Mouse (Mus musculus) limb, embryonic 14.5 days (tissue): ENCODE results near the gene Prickle1. TPM values are rescaled to one million over a fixed set of nuclear protein-coding genes. Genes with fewer than 3 reads are reported as not detected.

Experiments used
- ATAC-seq: fragments of 200-750 bp; cut with Nextera tagmentation; 2 replicates; pipeline ENCODE4 v1.8.0; 2017; ENCODE audit warnings: low read depth, moderate number of reproducible peaks, moderate TSS enrichment; ENCODE audit not compliant: low FRiP score
- DNase-seq: peaks from one replicate; pipeline ENCODE4 v3.0.0-alpha.2; 2015; ENCODE audit warnings: low spot score
- H3K27ac ChIP-seq: fragments of 300-500 bp; sonication (generic); replicated peaks from 2 replicates; pipeline ENCODE4 v1.5.1; 2014; ENCODE audit warnings: low read depth, mild to moderate bottlenecking, low read length, moderate library complexity, mixed read lengths
- H3K27me3 ChIP-seq: fragments of 300-500 bp; sonication (generic); 2 replicates; pipeline ENCODE4 v1.6.1; 2014; ENCODE audit warnings: low read length, mixed read lengths; ENCODE audit not compliant: control insufficient read depth, insufficient read depth
- H3K36me3 ChIP-seq: fragments of 300-500 bp; sonication (generic); 2 replicates; pipeline ENCODE4 v1.6.1; 2014; ENCODE audit warnings: mild to moderate bottlenecking, low read length, moderate library complexity, mixed read lengths; ENCODE audit not compliant: control insufficient read depth, insufficient read depth
- H3K4me1 ChIP-seq: fragments of 300-500 bp; sonication (generic); 2 replicates; pipeline ENCODE4 v1.6.1; 2014; ENCODE audit warnings: antibody characterized with exemption, low read length, mixed read lengths; ENCODE audit not compliant: control insufficient read depth, insufficient read depth
- H3K4me2 ChIP-seq: fragments of 300-500 bp; sonication (generic); replicated peaks from 2 replicates; pipeline ENCODE4 v1.6.1; 2014; ENCODE audit warnings: low read depth, mild to moderate bottlenecking, low read length, moderate library complexity; ENCODE audit not compliant: severe bottlenecking
- H3K4me3 ChIP-seq: fragments of 300-500 bp; sonication (generic); replicated peaks from 2 replicates; pipeline ENCODE4 v1.5.1; 2014; ENCODE audit warnings: low read length
- H3K9ac ChIP-seq: fragments of 300-500 bp; sonication (generic); 2 replicates; pipeline ENCODE4 v1.6.1; 2014; ENCODE audit warnings: mild to moderate bottlenecking, low read depth, low read length, moderate library complexity; ENCODE audit not compliant: severe bottlenecking
- H3K9me3 ChIP-seq: fragments of 300-500 bp; sonication (generic); 2 replicates; pipeline ENCODE4 v1.6.1; 2016; ENCODE audit warnings: low read length; ENCODE audit not compliant: control insufficient read depth
- POLR2A ChIP-seq: fragments of 200-500 bp; IDR thresholded peaks from 2 replicates; pipeline ENCODE4 v1.8.0; 2012; ENCODE audit warnings: inconsistent platforms, mild to moderate bottlenecking, moderate library complexity, borderline replicate concordance; ENCODE audit not compliant: insufficient read depth, insufficient read length; ENCODE audit errors: extremely low read depth
- WGBS: fragments of 180-500 bp; shearing (Covaris S2); extraction: QIAGEN DNeasy Blood & Tissue Kit; methylation state at CpG from one replicate; pipeline ENCODE4 v1.1.7; 2014; 5-methylcytosine and 5-hydroxymethylcytosine counted together
- polyA plus RNA-seq, 2 experiments: library from polyadenylated mRNA; depleted of rRNA in 1 of 2; stranded (reverse) in 1 of 2; unstranded in 1 of 2; fragments of >200 nt; fragmentation: Nextera tagmentation in 1 of 2; extraction: Ambion mirVana in 1 of 2; gene quantifications; 2 replicates each; pipeline versions ENCODE4 v1.2.1 to v1.2.3; 2012 to 2014

Prickle1 gene
- polyA plus RNA-seq, 2 experiments, result 31.4 to 54.0 TPM

DNA sequence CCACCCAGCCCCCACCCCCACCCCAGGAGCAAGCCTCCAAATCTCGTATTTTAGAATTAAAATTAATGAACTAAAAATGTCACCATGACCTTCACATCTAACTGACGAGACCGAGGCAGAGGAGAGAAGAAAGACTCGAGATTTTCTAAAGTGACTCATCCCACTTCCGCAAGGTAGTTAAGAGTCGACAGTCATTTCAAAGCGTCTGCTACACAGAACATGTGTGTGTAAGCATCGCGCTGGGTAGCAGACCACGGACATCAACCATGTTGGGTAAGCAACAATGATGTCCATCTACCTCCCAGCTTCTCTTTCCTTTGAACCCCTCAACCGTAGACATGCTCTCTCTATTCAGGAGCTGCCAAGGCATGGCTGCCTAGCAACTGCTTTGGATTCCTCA, 12.6 kb downstream of the Prickle1 start:
- Histone ChIP-seq H3K4me3 (no peak overlapping the region), H3K9me3 (0 out of 2 replicates have a peak, but pooled peaks cover 4% of the 10 kb centered on the region), H3K27me3 (no peaks in the 10 kb centered on the region), H3K4me2 (no peak overlapping the region), H3K27ac (no peak overlapping the region), H3K36me3 (peaks cover 23% of the 10 kb centered on the region), H3K4me1 (peaks cover 15% of the 10 kb centered on the region), H3K9ac (no peak overlapping the region)
- DNase-seq (no peak), ATAC-seq (no peak)
- WGBS, result 90% methylated on average over 11 of the region's 11 CpGs
- TF ChIP-seq POLR2A, result no peak

DNA sequence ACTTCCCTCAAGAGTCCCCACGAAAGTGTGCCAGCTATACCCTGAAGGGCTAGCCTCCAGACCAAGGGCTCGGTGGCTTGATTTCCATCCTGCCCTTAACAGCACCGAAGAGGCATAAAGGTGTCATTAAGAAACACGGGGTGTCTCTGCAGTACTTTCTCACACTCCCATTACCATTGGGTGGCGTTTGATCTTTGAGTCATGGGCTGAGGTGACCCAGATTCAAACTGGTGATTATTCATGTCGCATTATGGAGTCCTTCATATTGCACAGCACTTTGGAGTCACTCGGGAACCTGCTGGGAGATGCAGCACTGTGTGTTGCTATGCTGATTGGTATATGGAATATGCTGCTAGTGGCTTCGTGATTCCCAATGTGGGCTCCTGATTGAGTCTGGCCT, 14.0 kb downstream of the Prickle1 start:
- Histone ChIP-seq H3K4me3 (no peak overlapping the region), H3K27me3 (no peaks in the 10 kb centered on the region), H3K36me3 (peaks cover 23% of the 10 kb centered on the region), H3K27ac (no peak overlapping the region), H3K9me3 (peaks cover 13% of the 10 kb centered on the region; the same call in 1 of the 2 replicates), H3K9ac (no peak overlapping the region), H3K4me1 (peaks cover 7% of the 10 kb centered on the region), H3K4me2 (no peak overlapping the region)
- TF ChIP-seq POLR2A, result no peak
- DNase-seq, result no peak
- ATAC-seq, result no peak
- 86% methylated on average over 8 of the region's 8 CpGs for WGBS

DNA sequence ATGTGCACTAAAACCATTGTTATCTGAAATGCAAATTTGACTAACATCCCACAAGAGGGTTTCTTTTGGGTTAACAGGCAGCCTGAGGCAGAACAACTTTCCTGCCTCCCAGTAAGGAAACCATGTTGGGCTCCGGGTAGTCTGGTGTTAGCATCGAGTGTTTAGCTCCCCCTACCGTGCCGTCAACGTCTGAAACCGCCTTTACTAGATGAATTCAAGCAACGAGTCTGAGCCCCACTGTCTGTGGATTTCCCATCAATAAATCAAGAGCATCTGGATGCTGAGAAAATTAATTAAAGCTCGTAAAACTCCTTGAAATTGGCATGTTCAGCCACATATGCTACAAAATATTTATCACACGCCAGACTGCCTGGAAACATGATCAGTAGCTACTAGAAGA, 15.8 kb downstream of the Prickle1 start:
- Histone ChIP-seq H3K4me2 (no peak overlapping the region), H3K27ac (no peak overlapping the region), H3K4me1 (peaks cover 7% of the 10 kb centered on the region; the same call in 1 of the 2 replicates), H3K36me3 (peaks cover 22% of the 10 kb centered on the region), H3K9me3 (peaks cover 13% of the 10 kb centered on the region; the same call in 1 of the 2 replicates), H3K9ac (no peak overlapping the region), H3K4me3 (no peak overlapping the region), H3K27me3 (no peaks in the 10 kb centered on the region)
- 21% methylated on average over 9 of the region's 9 CpGs for WGBS
- ATAC-seq (no peak), DNase-seq (no peak)
- no peak for TF ChIP-seq POLR2A

DNA sequence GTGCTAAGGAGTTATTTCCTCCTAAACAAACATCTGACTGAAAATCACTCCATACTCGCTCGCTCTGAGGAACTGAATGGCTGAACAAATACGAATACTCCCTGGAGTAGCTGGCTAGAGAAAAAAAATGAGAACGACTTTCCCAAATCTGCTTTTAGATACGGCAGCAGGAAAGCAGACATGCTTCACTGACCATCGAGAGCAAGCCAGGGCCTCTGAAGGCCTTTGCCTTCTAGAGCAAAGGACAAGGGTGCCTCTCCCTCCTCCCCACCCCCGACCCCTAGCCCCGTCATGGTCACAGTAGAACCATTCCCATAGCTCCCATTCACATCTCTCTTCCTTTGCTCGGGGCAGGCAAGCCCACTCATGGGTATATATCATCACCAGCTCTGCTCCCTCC, 16.6 kb downstream of the Prickle1 start:
- Histone ChIP-seq H3K9ac (no peak overlapping the region), H3K9me3 (peaks cover 13% of the 10 kb centered on the region; the same call in 1 of the 2 replicates), H3K4me2 (no peak overlapping the region), H3K27ac (no peak overlapping the region), H3K27me3 (no peaks in the 10 kb centered on the region), H3K4me1 (peaks cover 7% of the 10 kb centered on the region; the same call in 1 of the 2 replicates), H3K4me3 (no peak overlapping the region), H3K36me3 (peaks cover 21% of the 10 kb centered on the region)
- 89% methylated on average over 9 of the region's 9 CpGs for WGBS
- DNase-seq (no peak), ATAC-seq (no peak)
- no peak for TF ChIP-seq POLR2A

DNA sequence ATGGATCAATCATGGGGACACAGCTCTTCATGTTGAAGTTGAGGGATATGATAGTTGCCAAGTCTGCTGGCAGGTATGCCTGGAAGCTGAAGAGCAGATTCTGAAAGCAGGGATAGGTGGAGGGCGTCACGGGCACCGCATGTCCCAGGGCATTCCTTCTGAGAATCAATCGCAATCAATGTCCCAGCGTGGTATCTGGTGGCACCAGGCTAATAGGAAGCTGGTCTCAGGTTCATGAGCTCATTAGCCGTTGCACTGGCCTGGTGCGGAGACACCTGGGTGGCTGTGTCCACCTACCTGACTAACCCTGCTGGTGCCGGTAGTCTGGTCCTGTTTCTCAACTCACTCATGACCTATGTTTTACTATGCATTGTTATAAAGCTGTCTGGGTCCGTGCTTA, 19.3 kb downstream of the Prickle1 start:
- no peak for TF ChIP-seq POLR2A
- peak; percentile 24; the same call in 1 of the 2 replicates for ATAC-seq
- Histone ChIP-seq H3K9me3 (peaks cover 13% of the 10 kb centered on the region; the same call in 1 of the 2 replicates), H3K9ac (no peak overlapping the region), H3K4me3 (no peak overlapping the region), H3K27me3 (no peaks in the 10 kb centered on the region), H3K27ac (no peak overlapping the region), H3K4me1 (no peaks in the 10 kb centered on the region), H3K36me3 (peaks cover 24% of the 10 kb centered on the region), H3K4me2 (no peak overlapping the region)
- no peak for DNase-seq
- WGBS, result 18% methylated on average over 9 of the region's 9 CpGs

DNA sequence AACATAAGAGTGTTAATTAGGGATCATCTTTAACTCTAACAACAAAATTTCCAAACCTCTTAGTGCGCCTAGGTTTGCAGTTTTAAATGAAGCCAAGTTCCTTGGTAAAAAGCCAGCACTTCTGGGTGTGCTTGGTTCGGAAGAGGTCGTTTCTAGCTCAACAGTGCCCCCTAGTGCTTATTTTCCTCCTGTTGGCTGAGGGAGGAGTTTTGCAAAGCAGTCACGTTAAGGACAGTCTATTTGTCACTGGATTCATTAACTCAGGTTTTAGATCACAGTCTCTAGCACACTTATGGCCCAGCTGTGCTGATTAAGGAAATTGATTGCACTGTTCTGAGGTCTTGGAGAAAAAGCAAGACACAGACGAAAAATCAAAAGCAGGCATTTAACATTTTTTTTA, 19.8 kb downstream of the Prickle1 start:
- 6% methylated on average over 5 of the region's 5 CpGs for WGBS
- Histone ChIP-seq H3K4me3 (no peak overlapping the region), H3K4me1 (no peaks in the 10 kb centered on the region), H3K27ac (no peak overlapping the region), H3K27me3 (no peaks in the 10 kb centered on the region), H3K9ac (no peak overlapping the region), H3K4me2 (no peak overlapping the region), H3K36me3 (peaks cover 24% of the 10 kb centered on the region), H3K9me3 (peaks cover 13% of the 10 kb centered on the region; the same call in 1 of the 2 replicates)
- no peak for TF ChIP-seq POLR2A
- DNase-seq, result peak; percentile 96
- peak; percentile 64; the same call in 1 of the 2 replicates for ATAC-seq
